Mouse (Mus musculus): Measurements from ENCODE around the gene Ntn1. TPM values are rescaled to one million over a fixed set of nuclear protein-coding genes. Genes with fewer than 3 reads are reported as not detected.

The Ntn1 gene
- polyA plus RNA-seq, 1 experiment from 2014 or later = 6.7 TPM

DNA sequence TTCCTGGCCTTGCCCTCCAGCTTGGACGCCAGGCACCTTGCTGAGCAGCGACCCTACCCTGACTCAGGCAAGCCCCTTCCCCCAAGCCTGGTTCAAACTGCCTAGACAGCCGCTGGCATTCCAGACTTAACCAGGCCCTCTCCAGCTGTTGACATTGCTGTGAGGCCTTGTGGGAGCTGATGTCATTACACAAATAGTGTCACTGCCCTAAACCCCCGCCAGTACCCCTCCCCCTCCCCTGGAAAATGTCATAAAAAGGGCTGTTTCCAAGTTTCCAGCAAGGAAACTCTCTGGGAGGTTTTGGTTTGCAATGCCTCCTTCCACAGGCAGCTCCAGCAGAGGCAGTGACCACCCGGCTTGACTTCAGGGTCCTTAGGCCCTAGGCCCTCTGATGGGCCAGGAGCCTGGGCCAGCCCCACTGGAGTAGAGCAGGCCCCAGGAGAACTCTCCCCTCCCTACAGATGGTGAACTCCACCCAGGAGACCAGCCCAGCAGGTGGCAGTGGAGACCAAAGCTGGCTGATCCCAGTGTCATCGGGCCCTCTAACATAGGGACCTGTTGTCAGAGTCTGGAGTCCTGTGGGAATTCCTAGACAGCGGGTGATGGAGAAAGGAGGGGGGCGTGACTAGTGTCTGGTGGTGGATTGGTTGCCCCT, 188.6 kb downstream of the Ntn1 start:
- Histone ChIP-seq H3K9ac (ENCODE audit: low read length) (no peak overlapping the region), H3K4me1 (replicated peaks; ENCODE audit: control insufficient read depth, insufficient read depth, low read length) (peaks cover 29% of the 10 kb centered on the region), H3K4me2 (ENCODE audit: low read length) (no peak overlapping the region), H3K9me3 (ENCODE audit: control insufficient read depth, low read length) (no peaks in the 10 kb centered on the region), H3K4me3 (ENCODE audit: low read depth, low read length) (no peak overlapping the region), H3K27ac (ENCODE audit: low read depth) (0 out of 2 replicates have a peak overlapping the region, but pooled peaks have one; percentile 17), H3K27me3 (replicated peaks; ENCODE audit: control insufficient read depth, insufficient read depth, low read length) (no peaks in the 10 kb centered on the region), H3K36me3 (ENCODE audit: control insufficient read depth, insufficient read depth, low read length) (no peaks in the 10 kb centered on the region)
- peak; percentile 74 for DNase-seq (ENCODE audit: low spot score)
- peak; percentile 65 for ATAC-seq (replicated peaks; ENCODE audit: low FRiP score, low TSS enrichment, low read depth)
- WGBS = 25% methylated on average over 8 of the region's 8 CpGs

DNA sequence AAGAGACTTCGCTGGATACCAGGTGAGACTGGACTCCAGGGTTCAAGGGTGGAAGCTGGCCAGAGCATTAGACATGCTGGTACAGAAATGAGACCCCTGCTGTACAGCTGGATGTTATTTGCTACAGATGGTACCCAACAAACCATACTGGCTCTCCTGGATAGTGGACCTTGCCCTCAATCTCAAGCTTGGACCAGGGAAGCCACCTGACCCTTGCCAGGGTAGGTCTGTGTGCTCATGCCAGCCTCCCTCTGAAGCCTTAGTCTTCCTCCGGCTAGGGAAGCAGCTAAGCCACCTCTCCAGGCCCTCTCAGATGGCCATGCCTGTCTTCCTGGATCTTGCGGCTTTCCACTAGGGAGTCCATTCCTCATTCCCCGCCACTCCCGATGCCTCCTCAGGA, 189.9 kb downstream of the Ntn1 start:
- DNase-seq (ENCODE audit: low spot score) = no peak
- Histone ChIP-seq H3K27ac (ENCODE audit: low read depth) (0 out of 2 replicates have a peak overlapping the region, but pooled peaks have one; percentile 70), H3K9me3 (ENCODE audit: control insufficient read depth, low read length) (no peaks in the 10 kb centered on the region), H3K4me3 (ENCODE audit: low read depth, low read length) (no peak overlapping the region), H3K36me3 (ENCODE audit: control insufficient read depth, insufficient read depth, low read length) (no peaks in the 10 kb centered on the region), H3K9ac (ENCODE audit: low read length) (no peak overlapping the region), H3K4me2 (ENCODE audit: low read length) (no peak overlapping the region), H3K27me3 (replicated peaks; ENCODE audit: control insufficient read depth, insufficient read depth, low read length) (no peaks in the 10 kb centered on the region), H3K4me1 (replicated peaks; ENCODE audit: control insufficient read depth, insufficient read depth, low read length) (peaks cover 21% of the 10 kb centered on the region)
- no peak for ATAC-seq (replicated peaks; ENCODE audit: low FRiP score, low TSS enrichment, low read depth)
- 91% methylated on average over 5 of the region's 5 CpGs for WGBS

DNA sequence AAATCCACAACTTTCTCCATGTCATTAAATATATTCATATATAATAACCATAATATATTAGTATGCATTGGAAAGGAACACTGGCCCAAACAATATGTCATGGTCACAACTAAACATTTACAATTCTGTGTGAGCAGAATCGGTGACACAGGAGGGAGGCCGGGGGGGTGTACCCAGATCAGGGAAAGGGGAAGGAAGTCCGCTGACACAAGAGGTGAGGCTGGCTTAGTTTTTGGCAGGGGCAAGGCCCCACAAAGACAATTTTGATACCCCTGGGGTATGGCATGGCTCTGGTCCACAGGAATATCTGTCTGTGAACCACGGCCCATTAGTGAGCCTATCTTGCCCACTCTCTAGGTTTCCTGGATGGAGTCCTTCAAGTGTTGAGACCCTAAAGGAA, 191.1 kb downstream of the Ntn1 start:
- Histone ChIP-seq H3K4me3 (ENCODE audit: low read depth, low read length) (no peak overlapping the region), H3K4me1 (replicated peaks; ENCODE audit: control insufficient read depth, insufficient read depth, low read length) (peaks cover 16% of the 10 kb centered on the region), H3K36me3 (ENCODE audit: control insufficient read depth, insufficient read depth, low read length) (no peaks in the 10 kb centered on the region), H3K27ac (ENCODE audit: low read depth) (peak overlapping the region; percentile 70), H3K27me3 (replicated peaks; ENCODE audit: control insufficient read depth, insufficient read depth, low read length) (no peaks in the 10 kb centered on the region), H3K9ac (ENCODE audit: low read length) (no peak overlapping the region), H3K4me2 (ENCODE audit: low read length) (no peak overlapping the region), H3K9me3 (ENCODE audit: control insufficient read depth, low read length) (no peaks in the 10 kb centered on the region)
- ATAC-seq (replicated peaks; ENCODE audit: low FRiP score, low TSS enrichment, low read depth) = no peak
- DNase-seq (ENCODE audit: low spot score) = no peak
- WGBS = 77% methylated on average over 4 of the region's 4 CpGs

DNA sequence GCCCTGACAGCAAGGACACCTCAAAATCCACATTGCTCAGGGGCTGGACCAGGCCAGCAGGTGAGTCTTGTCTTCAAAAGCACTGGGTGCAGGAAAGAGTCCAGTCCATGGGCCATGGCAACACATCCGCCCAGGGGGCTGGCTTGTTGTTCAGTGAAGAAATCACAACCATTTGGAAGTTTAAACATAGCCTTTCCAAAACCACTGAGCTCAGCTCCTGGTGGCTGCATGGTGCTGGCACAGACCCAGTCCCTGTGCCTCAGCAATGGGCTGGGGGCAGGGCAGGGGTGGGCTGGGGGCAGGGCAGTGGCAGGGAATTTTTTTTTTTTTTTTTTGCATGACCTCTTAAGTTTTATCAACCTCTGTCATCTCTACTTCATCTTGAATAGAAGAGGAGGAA, 192.0 kb downstream of the Ntn1 start:
- H3K4me2 ChIP-seq (ENCODE audit: low read length) = no peak overlapping the region
- H3K27me3 ChIP-seq (replicated peaks; ENCODE audit: control insufficient read depth, insufficient read depth, low read length) = no peaks in the 10 kb centered on the region
- no peaks in the 10 kb centered on the region for H3K36me3 ChIP-seq (ENCODE audit: control insufficient read depth, insufficient read depth, low read length)
- ATAC-seq (replicated peaks; ENCODE audit: low FRiP score, low TSS enrichment, low read depth) (no peak), DNase-seq (ENCODE audit: low spot score) (no peak)
- no peaks in the 10 kb centered on the region for H3K9me3 ChIP-seq (ENCODE audit: control insufficient read depth, low read length)
- H3K4me3 ChIP-seq (ENCODE audit: low read depth, low read length) = no peak overlapping the region
- H3K4me1 ChIP-seq (replicated peaks; ENCODE audit: control insufficient read depth, insufficient read depth, low read length) = peaks cover 18% of the 10 kb centered on the region
- WGBS = 68% methylated on average over 1 of the region's 1 CpGs
- H3K9ac ChIP-seq (ENCODE audit: low read length) = no peak overlapping the region
- H3K27ac ChIP-seq (ENCODE audit: low read depth) = peak overlapping the region; percentile 66; the same call in 1 of the 2 replicates

DNA sequence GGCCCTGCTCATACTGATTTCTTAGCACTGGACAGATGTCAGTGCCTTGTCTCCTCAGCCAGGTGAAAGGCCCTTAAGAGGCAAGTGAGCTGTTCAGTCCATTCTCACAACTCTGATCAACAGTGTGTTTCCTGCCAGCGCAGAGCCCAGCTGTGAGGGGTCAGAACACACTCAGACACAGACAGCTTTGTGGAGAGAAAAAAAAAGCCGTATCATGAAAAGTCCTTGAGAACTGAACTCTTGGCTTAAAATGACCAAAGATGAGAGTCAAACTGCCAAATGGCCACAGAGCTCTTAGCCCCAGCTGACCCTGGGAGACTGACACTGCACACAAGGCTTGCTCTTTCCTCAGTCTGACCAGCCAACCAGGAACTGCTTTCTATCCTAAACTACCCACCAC, 192.6 kb downstream of the Ntn1 start:
- DNase-seq (ENCODE audit: low spot score) (no peak), ATAC-seq (replicated peaks; ENCODE audit: low FRiP score, low TSS enrichment, low read depth) (no peak)
- peak overlapping the region; percentile 66 for H3K27ac ChIP-seq (ENCODE audit: low read depth)
- H3K36me3 ChIP-seq (ENCODE audit: control insufficient read depth, insufficient read depth, low read length) = no peaks in the 10 kb centered on the region
- no peaks in the 10 kb centered on the region for H3K9me3 ChIP-seq (ENCODE audit: control insufficient read depth, low read length)
- H3K27me3 ChIP-seq (replicated peaks; ENCODE audit: control insufficient read depth, insufficient read depth, low read length) = no peaks in the 10 kb centered on the region
- peaks cover 18% of the 10 kb centered on the region for H3K4me1 ChIP-seq (replicated peaks; ENCODE audit: control insufficient read depth, insufficient read depth, low read length)
- no peak overlapping the region for H3K9ac ChIP-seq (ENCODE audit: low read length)
- no peak overlapping the region for H3K4me3 ChIP-seq (ENCODE audit: low read depth, low read length)
- no peak overlapping the region for H3K4me2 ChIP-seq (ENCODE audit: low read length)
- 57% methylated on average over 2 of the region's 2 CpGs for WGBS

DNA sequence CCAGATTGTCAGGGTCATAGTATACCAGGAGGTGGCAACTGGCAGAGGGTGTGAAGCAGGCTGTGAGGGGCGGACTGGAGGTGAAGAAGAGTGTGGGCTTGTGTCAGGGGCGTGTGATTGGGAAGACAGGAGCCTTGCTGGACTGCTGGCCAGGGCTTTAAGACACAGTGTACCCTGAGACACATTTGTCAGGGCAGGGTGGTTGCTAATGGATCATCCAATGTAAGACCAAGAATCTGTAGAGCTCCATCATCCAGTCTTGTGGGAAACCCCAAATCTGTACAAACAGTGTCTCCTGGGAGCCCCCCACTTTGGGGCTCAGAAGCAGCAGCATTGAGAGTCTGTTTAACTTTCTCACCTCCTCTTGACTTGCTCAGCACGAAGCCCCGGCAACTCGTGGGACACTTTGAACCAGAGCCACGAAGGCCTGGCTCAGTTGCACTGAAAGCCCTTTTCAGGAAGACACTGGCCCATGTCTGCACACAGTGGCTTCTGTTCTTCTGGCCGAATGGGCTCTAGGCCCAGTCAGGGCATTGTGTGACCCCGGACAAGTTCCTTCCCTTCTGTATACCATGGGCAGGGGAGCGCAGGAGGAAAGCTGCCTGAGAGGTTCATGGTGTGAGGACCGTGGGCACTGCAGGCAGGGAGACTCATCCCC, 194.9 kb downstream of the Ntn1 start:
- H3K27me3 ChIP-seq (replicated peaks; ENCODE audit: control insufficient read depth, insufficient read depth, low read length) = no peaks in the 10 kb centered on the region
- ATAC-seq (replicated peaks; ENCODE audit: low FRiP score, low TSS enrichment, low read depth) = no peak

DNA sequence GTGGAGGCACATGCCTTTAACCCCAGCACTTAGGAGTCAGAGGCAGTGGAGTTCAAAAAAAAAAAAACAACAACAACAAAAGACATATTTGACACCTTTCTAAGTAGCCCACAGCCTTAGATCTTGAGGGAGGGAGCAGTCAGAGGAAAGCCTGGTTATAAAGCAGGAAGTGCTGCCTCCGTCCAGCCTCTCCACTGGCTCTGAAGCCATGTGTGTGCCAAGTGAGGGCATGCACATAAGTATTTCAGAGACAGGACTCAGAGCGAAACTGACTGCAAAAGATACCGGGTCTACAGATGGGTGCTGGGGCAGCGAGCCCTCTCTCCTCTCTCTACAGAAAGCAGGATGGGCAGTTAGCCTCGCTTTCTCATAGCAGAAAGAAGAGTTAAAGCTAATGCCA, 196.2 kb downstream of the Ntn1 start:
- Histone ChIP-seq H3K9ac (ENCODE audit: low read length) (no peak overlapping the region), H3K4me1 (replicated peaks; ENCODE audit: control insufficient read depth, insufficient read depth, low read length) (peaks cover 16% of the 10 kb centered on the region; the same call in 1 of the 2 replicates), H3K4me3 (ENCODE audit: low read depth, low read length) (no peak overlapping the region), H3K9me3 (ENCODE audit: control insufficient read depth, low read length) (no peaks in the 10 kb centered on the region), H3K27me3 (replicated peaks; ENCODE audit: control insufficient read depth, insufficient read depth, low read length) (no peaks in the 10 kb centered on the region), H3K27ac (ENCODE audit: low read depth) (no peak overlapping the region; the same call in 1 of the 2 replicates), H3K4me2 (ENCODE audit: low read length) (no peak overlapping the region), H3K36me3 (ENCODE audit: control insufficient read depth, insufficient read depth, low read length) (no peaks in the 10 kb centered on the region)
- WGBS = 46% methylated on average over 5 of the region's 5 CpGs
- DNase-seq (ENCODE audit: low spot score) = no peak
- no peak for ATAC-seq (replicated peaks; ENCODE audit: low FRiP score, low TSS enrichment, low read depth)

More for the DNA sequence above, 194.9 kb downstream of the Ntn1 start:
- Histone ChIP-seq H3K9ac (ENCODE audit: low read length) (no peak overlapping the region), H3K27ac (ENCODE audit: low read depth) (no peak overlapping the region), H3K9me3 (ENCODE audit: control insufficient read depth, low read length) (no peaks in the 10 kb centered on the region), H3K4me3 (ENCODE audit: low read depth, low read length) (no peak overlapping the region), H3K4me1 (replicated peaks; ENCODE audit: control insufficient read depth, insufficient read depth, low read length) (peaks cover 6% of the 10 kb centered on the region; the same call in 1 of the 2 replicates), H3K4me2 (ENCODE audit: low read length) (no peak overlapping the region), H3K36me3 (ENCODE audit: control insufficient read depth, insufficient read depth, low read length) (no peaks in the 10 kb centered on the region)
- WGBS = 86% methylated on average over 10 of the region's 10 CpGs
- no peak for DNase-seq (ENCODE audit: low spot score)

DNA sequence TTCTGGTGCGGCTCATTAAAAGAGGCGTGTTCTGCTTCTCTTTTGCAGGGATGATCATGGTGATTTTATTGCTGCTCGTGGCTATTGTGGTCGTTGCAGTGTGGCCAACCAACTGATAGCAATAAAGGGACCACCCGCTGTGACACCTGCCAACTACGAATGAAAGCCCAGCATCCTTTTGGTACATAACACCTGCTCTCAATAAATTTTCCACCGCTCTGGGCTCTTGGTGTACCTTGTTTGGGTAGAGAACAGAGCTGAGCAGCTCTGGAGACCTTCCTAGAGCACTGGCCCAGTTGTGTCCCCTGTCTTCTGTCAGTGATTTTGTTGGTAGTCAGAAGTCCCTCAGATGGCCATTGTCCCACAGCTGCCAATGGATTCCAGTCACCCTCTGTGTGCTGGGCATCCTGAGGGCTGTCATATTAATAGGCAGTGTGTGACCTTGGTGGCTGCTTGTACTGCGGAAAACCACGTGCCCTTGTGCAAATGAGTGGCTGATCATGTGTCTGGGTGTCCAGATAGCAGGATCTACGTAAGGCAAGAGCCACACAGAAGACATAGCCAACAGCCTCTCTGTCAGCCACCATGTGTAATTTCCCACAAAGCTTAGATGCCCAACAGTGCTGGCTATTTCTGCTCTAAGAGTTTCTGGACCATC, 196.8 kb downstream of the Ntn1 start:
- no peak overlapping the region for H3K9ac ChIP-seq (ENCODE audit: low read length)
- H3K4me1 ChIP-seq (replicated peaks; ENCODE audit: control insufficient read depth, insufficient read depth, low read length) = peaks cover 14% of the 10 kb centered on the region; the same call in 1 of the 2 replicates

More for the DNA sequence above, 196.8 kb downstream of the Ntn1 start:
- no peak for DNase-seq (ENCODE audit: low spot score)
- WGBS = 59% methylated on average over 10 of the region's 10 CpGs
- H3K27me3 ChIP-seq (replicated peaks; ENCODE audit: control insufficient read depth, insufficient read depth, low read length) = no peaks in the 10 kb centered on the region
- no peaks in the 10 kb centered on the region for H3K36me3 ChIP-seq (ENCODE audit: control insufficient read depth, insufficient read depth, low read length)
- no peak for ATAC-seq (replicated peaks; ENCODE audit: low FRiP score, low TSS enrichment, low read depth)
- no peak overlapping the region for H3K4me2 ChIP-seq (ENCODE audit: low read length)
- H3K4me3 ChIP-seq (ENCODE audit: low read depth, low read length) = no peak overlapping the region
- no peaks in the 10 kb centered on the region for H3K9me3 ChIP-seq (ENCODE audit: control insufficient read depth, low read length)
- no peak overlapping the region for H3K27ac ChIP-seq (ENCODE audit: low read depth)

All from intestine, embryonic 14.5 days (tissue).